Mouse (Mus musculus) small intestine, adult 2 months (tissue): ENCODE results near the gene Apoh.

Experiments
- CTCF ChIP-seq: fragments of 200-500 bp; IDR thresholded peaks from 2 replicates; pipeline ENCODE4 v1.5.1; 2012; ENCODE audit warnings: low read depth, mild to moderate bottlenecking, control low read depth, inconsistent platforms, low read length, moderate library complexity, mixed read lengths; ENCODE audit not compliant: insufficient replicate concordance, insufficient read length; ENCODE audit errors: extremely low read depth
- POLR2A ChIP-seq: fragments of 200-500 bp; IDR thresholded peaks from 2 replicates; pipeline ENCODE4 v1.6.1; 2012; ENCODE audit warnings: low read depth, mild to moderate bottlenecking, control low read depth, inconsistent platforms, low read length, moderate library complexity

GRCm38 (mm10) chr11:108301796-108302490, 41.2 kb upstream of the Apoh start:
- no peak for TF ChIP-seq CTCF
- no peak for TF ChIP-seq POLR2A
